Mouse (Mus musculus): ENCODE measurements around the gene Gm48552. TPM values are rescaled to one million over a fixed set of nuclear protein-coding genes. Genes with fewer than 3 reads are reported as not detected.

Gm48552 gene
- polyA plus RNA-seq, 1 experiment from 2014 or later = 2.0 TPM

DNA sequence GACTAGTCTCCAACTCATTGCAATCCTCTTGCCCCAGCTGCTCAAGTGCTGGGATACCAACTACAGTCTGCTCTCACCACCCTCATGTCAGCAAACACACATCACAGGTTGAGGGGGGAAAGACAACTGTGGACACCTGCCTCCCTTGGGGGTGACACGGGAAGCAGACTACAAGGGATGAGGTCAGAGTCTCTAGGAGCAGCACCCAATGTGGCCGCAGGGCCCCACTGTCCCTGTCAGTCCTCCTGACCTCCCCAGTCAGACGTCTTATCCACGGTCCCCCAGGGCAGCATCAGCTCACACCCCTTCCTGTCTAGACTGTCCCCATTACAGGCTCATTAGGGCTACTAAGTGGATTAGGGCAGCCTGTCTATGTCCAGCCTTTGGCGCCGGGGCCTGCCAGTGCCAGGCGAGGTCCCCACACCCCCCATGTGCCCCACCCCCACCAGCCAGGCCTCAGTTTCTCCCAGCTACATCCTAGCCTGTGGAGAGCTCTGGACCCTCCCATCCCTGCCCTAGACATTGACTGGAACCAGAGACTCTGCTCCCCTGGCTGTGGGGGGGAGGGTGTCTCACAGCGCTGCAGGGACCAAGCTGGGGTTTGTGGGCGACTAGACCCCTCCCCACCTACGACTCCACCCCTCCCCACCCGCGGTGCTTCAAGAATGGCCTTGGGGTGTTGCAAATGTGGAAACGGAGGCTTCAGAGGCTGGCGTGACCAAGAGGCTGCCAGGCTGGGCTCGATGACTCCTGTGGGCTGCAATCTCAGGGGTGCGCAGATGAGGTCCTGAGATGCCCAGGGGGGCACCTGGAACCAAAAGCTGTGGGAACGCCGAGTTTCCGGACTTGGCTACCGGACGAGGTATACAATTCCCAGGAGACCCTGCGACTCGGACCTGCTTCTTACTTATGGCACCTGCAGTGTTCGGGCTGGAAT lies 18.0 kb downstream of the Gm48552 start:
- Histone ChIP-seq H3K4me3 (ENCODE audit: low read depth, low read length) (0 out of 2 replicates have a peak overlapping the region, but pooled peaks have one; percentile 8), H3K4me2 (ENCODE audit: low read depth, low read length) (peak overlapping the region; percentile 32), H3K4me1 (ENCODE audit: control insufficient read depth, insufficient read depth, low read length) (peaks cover 43% of the 10 kb centered on the region), H3K27ac (ENCODE audit: low read depth, low read length) (peak overlapping the region; percentile 12; the same call in 1 of the 2 replicates), H3K9ac (replicated peaks; ENCODE audit: low read depth, low read length) (no peak overlapping the region), H3K36me3 (ENCODE audit: control insufficient read depth, insufficient read depth, low read length) (peaks cover 21% of the 10 kb centered on the region), H3K9me3 (ENCODE audit: control insufficient read depth, low read length) (no peaks in the 10 kb centered on the region), H3K27me3 (ENCODE audit: control insufficient read depth, insufficient read depth, low read length) (0 out of 2 replicates have a peak, but pooled peaks cover 2% of the 10 kb centered on the region)
- WGBS = 27% methylated on average over 24 of the region's 24 CpGs
- no peak for ATAC-seq (ENCODE audit: low read depth)

DNA sequence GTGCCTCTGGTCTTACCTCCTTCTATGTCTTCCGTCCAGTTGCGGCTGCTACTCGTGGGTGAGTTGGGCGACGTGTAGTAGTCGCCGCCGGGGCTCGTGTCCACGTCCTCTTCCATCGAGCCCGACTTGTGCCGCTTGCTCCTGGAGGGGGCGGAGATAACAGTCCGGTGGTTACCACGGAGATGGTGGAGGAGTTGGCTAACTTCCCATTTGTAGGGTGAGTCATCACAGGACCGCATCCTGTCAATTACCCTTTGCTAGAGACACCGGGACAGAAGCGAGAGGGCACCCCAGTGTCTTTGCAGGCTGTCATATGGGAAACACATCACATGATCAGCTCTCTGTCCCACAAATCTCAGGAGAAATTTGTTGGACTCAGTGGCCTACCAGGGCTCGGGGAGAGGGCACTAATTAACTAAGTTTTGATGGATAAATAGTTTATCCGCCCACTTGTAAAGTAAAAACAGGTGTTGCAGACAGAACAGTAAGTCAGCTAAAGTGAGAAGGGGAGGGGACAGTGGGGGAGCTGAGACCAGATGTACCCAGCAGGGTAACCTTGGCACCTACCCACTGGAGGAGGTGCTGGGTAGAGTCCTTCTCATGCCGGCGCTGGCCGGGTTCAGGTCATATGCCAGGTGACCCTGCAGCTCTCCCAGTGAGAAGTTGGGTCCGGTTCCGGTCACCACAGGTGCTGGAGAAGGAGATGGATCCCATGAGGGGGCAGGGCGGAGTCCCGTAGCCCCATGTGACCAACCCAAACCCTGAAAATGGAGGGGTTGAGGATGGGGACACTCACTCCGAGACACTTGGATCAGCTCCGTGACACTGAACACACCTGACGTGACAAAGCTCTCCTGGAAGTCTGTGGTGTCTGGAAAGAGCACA lies 19.0 kb downstream of the Gm48552 start:
- Histone ChIP-seq H3K4me1 (ENCODE audit: control insufficient read depth, insufficient read depth, low read length) (peaks cover 40% of the 10 kb centered on the region), H3K9me3 (ENCODE audit: control insufficient read depth, low read length) (no peaks in the 10 kb centered on the region), H3K4me2 (ENCODE audit: low read depth, low read length) (peak overlapping the region; percentile 32), H3K27ac (ENCODE audit: low read depth, low read length) (peak overlapping the region; percentile 12; the same call in 1 of the 2 replicates), H3K36me3 (ENCODE audit: control insufficient read depth, insufficient read depth, low read length) (peaks cover 19% of the 10 kb centered on the region), H3K4me3 (ENCODE audit: low read depth, low read length) (0 out of 2 replicates have a peak overlapping the region, but pooled peaks have one; percentile 8), H3K9ac (replicated peaks; ENCODE audit: low read depth, low read length) (no peak overlapping the region), H3K27me3 (ENCODE audit: control insufficient read depth, insufficient read depth, low read length) (0 out of 2 replicates have a peak, but pooled peaks cover 2% of the 10 kb centered on the region)
- WGBS = 24% methylated on average over 31 of the region's 31 CpGs
- peak; percentile 13; the same call in 1 of the 2 replicates for ATAC-seq (ENCODE audit: low read depth)

DNA sequence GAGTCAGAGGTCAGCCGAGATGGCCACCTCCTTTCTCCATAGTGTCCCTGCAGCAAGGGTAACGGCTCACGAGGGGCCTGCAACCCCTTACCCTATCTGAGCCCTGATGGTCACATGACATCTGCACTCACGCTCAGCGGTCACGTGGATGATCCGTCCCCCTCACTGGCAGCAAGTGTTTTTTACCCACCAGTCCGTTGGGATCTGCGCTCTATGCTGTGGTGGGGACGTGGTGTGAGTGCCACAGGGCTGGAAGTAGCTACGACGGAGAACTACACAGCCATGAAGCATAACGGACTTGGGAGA lies 19.6 kb downstream of the Gm48552 start:
- Histone ChIP-seq H3K4me3 (ENCODE audit: low read depth, low read length) (no peak overlapping the region), H3K4me1 (ENCODE audit: control insufficient read depth, insufficient read depth, low read length) (peaks cover 34% of the 10 kb centered on the region), H3K27ac (ENCODE audit: low read depth, low read length) (no peak overlapping the region), H3K27me3 (ENCODE audit: control insufficient read depth, insufficient read depth, low read length) (0 out of 2 replicates have a peak, but pooled peaks cover 2% of the 10 kb centered on the region), H3K36me3 (ENCODE audit: control insufficient read depth, insufficient read depth, low read length) (peaks cover 18% of the 10 kb centered on the region), H3K9me3 (ENCODE audit: control insufficient read depth, low read length) (no peaks in the 10 kb centered on the region), H3K9ac (replicated peaks; ENCODE audit: low read depth, low read length) (no peak overlapping the region), H3K4me2 (ENCODE audit: low read depth, low read length) (no peak overlapping the region)
- ATAC-seq (ENCODE audit: low read depth) = no peak
- 44% methylated on average over 13 of the region's 13 CpGs for WGBS

DNA sequence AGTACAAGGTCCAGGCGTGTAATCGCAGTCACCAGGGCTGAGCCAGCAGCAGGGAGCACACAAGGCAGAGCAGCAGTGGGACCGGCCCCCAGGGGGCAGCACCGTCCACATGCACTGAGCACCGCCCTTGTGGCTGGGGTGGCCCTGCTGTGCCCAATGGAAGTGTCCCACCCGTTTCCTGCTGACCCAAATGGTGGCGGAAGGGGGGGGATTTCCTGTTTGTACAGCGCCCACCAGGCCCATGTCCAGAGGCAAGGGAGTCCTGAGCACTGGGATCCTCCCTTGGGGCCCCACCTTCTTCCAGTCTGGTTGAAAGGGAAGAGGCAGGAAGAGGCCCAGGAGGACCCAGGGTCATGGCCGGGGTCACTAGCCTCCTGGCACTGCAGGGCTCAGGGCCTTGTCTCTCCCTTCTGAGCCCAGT lies 20.1 kb downstream of the Gm48552 start:
- Histone ChIP-seq H3K4me3 (ENCODE audit: low read depth, low read length) (no peak overlapping the region), H3K27ac (ENCODE audit: low read depth, low read length) (no peak overlapping the region)
- WGBS = 16% methylated on average over 9 of the region's 9 CpGs

DNA sequence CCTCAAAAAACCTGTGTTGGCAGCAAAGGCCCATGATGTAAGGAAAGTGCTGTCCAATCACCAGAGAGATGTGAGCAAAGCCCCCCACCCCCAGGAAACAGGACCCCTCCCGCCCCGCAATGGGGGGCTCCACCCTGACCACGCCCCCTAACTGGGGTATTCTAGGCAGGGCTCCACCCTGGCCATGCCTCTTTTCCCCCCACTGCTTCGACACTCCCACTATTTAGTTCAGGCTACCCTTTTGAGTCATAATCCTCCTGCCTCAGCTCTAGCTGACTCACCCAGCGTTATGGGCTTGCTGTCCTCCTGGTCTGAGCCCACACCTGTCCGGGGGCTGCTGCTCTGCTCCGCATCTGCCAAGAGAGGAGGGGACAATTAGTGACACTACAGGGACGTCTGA lies 20.5 kb downstream of the Gm48552 start:
- 0 out of 2 replicates have a peak, but pooled peaks cover 2% of the 10 kb centered on the region for H3K27me3 ChIP-seq (ENCODE audit: control insufficient read depth, insufficient read depth, low read length)
- ATAC-seq (ENCODE audit: low read depth) = no peak
- peaks cover 16% of the 10 kb centered on the region for H3K36me3 ChIP-seq (ENCODE audit: control insufficient read depth, insufficient read depth, low read length)
- H3K27ac ChIP-seq (ENCODE audit: low read depth, low read length) = no peak overlapping the region
- WGBS = 6% methylated on average over 8 of the region's 8 CpGs
- no peak overlapping the region for H3K4me3 ChIP-seq (ENCODE audit: low read depth, low read length)
- no peak overlapping the region for H3K9ac ChIP-seq (replicated peaks; ENCODE audit: low read depth, low read length)
- peaks cover 38% of the 10 kb centered on the region for H3K4me1 ChIP-seq (ENCODE audit: control insufficient read depth, insufficient read depth, low read length)
- H3K9me3 ChIP-seq (ENCODE audit: control insufficient read depth, low read length) = no peaks in the 10 kb centered on the region
- no peak overlapping the region for H3K4me2 ChIP-seq (ENCODE audit: low read depth, low read length)

More for the DNA sequence above, 20.1 kb downstream of the Gm48552 start:
- H3K4me2 ChIP-seq (ENCODE audit: low read depth, low read length) = no peak overlapping the region
- ATAC-seq (ENCODE audit: low read depth) = 0 out of 2 replicates have a peak, but pooled peaks have one; percentile 18
- 0 out of 2 replicates have a peak, but pooled peaks cover 2% of the 10 kb centered on the region for H3K27me3 ChIP-seq (ENCODE audit: control insufficient read depth, insufficient read depth, low read length)
- H3K4me1 ChIP-seq (ENCODE audit: control insufficient read depth, insufficient read depth, low read length) = peaks cover 34% of the 10 kb centered on the region
- no peaks in the 10 kb centered on the region for H3K9me3 ChIP-seq (ENCODE audit: control insufficient read depth, low read length)
- H3K36me3 ChIP-seq (ENCODE audit: control insufficient read depth, insufficient read depth, low read length) = peaks cover 18% of the 10 kb centered on the region
- H3K9ac ChIP-seq (replicated peaks; ENCODE audit: low read depth, low read length) = no peak overlapping the region

DNA sequence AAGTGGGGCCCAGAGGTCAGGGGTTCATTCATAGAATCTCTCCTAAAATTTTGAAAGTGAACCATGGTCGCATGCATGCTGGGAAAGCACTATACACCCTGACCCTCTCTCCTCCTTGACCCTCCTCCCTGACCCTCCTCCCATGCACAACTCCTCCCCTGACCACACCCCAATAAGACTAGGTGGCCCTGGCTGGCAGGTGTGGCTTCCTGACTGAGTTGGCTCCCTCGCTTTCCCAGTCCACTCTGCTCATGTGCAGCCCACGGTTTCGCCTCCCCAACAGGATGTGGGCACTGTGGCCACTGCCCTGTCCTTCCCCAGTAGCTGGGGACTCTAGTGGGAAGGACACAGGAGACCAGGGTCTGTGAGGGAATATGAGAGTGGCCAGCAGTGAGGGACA lies 21.5 kb downstream of the Gm48552 start:
- Histone ChIP-seq H3K4me3 (ENCODE audit: low read depth, low read length) (no peak overlapping the region), H3K9ac (replicated peaks; ENCODE audit: low read depth, low read length) (no peak overlapping the region), H3K27me3 (ENCODE audit: control insufficient read depth, insufficient read depth, low read length) (0 out of 2 replicates have a peak, but pooled peaks cover 2% of the 10 kb centered on the region), H3K4me1 (ENCODE audit: control insufficient read depth, insufficient read depth, low read length) (peaks cover 45% of the 10 kb centered on the region), H3K27ac (ENCODE audit: low read depth, low read length) (no peak overlapping the region), H3K4me2 (ENCODE audit: low read depth, low read length) (no peak overlapping the region), H3K36me3 (ENCODE audit: control insufficient read depth, insufficient read depth, low read length) (peaks cover 12% of the 10 kb centered on the region), H3K9me3 (ENCODE audit: control insufficient read depth, low read length) (no peaks in the 10 kb centered on the region)
- ATAC-seq (ENCODE audit: low read depth) = no peak
- WGBS = 77% methylated on average over 4 of the region's 4 CpGs

DNA sequence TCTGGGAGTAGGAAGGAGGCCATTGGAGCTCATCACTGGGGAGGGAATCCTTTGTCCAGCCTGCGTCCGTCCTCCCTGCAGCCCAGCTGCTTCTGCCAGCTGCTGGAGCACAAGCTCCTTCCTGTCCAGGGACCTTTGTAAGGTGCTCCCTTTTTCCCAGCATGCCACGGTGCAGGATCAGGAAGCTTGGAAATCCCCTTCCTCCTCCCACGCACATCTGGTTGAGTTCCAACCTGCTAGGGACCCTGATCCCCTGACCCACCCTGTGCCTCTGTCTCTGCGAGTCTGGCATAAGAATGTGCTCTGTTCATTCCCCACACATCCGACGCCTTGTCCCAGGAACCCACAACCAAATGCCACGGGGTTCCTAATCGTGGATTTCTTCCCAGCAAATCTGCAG lies 22.2 kb downstream of the Gm48552 start:
- WGBS = 80% methylated on average over 9 of the region's 9 CpGs
- Histone ChIP-seq H3K9ac (replicated peaks; ENCODE audit: low read depth, low read length) (no peak overlapping the region), H3K4me1 (ENCODE audit: control insufficient read depth, insufficient read depth, low read length) (peaks cover 45% of the 10 kb centered on the region), H3K27ac (ENCODE audit: low read depth, low read length) (peak overlapping the region; percentile 46; the same call in 1 of the 2 replicates), H3K27me3 (ENCODE audit: control insufficient read depth, insufficient read depth, low read length) (0 out of 2 replicates have a peak, but pooled peaks cover 2% of the 10 kb centered on the region), H3K36me3 (ENCODE audit: control insufficient read depth, insufficient read depth, low read length) (peaks cover 5% of the 10 kb centered on the region; the same call in 1 of the 2 replicates), H3K4me3 (ENCODE audit: low read depth, low read length) (no peak overlapping the region), H3K9me3 (ENCODE audit: control insufficient read depth, low read length) (no peaks in the 10 kb centered on the region), H3K4me2 (ENCODE audit: low read depth, low read length) (no peak overlapping the region)
- ATAC-seq (ENCODE audit: low read depth) = no peak

DNA sequence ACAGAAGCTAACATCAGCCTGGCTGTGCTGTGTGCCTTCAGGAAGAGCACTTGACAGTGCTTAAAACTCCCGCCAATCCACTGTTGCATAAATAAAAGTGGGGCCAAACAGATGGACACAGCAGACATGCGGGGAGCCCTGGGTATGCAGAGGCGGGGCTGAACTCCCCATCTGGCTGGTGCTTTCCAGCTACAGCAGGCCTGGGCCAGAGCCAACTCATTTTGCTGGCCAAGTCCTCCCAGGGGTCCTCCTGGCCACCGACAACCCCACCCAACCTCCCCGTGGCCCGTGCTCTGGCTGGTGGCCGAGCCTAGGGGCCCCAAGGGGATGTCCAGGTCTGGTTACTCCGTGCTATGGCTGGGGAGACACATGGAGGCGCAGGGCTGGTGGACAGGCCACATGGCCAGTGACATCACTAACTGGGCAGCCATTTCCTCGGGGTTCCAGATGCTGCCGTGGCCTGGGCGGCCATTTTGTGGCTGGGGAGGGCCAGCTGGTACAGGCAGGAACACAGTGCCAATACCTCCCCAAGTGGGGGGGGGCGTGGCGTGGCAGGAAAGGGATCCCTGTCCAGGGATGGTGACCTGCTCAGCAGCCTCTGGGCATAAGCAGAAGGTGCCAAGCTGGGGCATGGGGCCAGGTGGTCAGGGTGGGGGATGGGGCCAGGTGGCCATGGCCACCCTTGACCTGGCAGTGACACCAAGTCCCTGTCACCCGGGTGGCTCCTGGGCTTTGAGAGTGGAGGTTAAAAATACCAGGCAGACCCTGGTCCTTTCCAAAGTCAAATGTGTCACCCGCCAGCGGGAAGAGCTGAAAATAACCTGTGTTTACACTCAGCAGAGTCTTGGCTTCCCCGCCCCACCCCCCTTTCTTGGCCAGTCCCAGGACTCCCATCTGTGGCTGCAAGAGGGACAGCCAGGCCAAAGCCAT lies 22.9 kb downstream of the Gm48552 start:
- Histone ChIP-seq H3K9ac (replicated peaks; ENCODE audit: low read depth, low read length) (no peak overlapping the region), H3K27ac (ENCODE audit: low read depth, low read length) (peak overlapping the region; percentile 46), H3K36me3 (ENCODE audit: control insufficient read depth, insufficient read depth, low read length) (peaks cover 5% of the 10 kb centered on the region; the same call in 1 of the 2 replicates), H3K4me3 (ENCODE audit: low read depth, low read length) (no peak overlapping the region), H3K4me1 (ENCODE audit: control insufficient read depth, insufficient read depth, low read length) (peaks cover 46% of the 10 kb centered on the region), H3K27me3 (ENCODE audit: control insufficient read depth, insufficient read depth, low read length) (0 out of 2 replicates have a peak, but pooled peaks cover 2% of the 10 kb centered on the region), H3K4me2 (ENCODE audit: low read depth, low read length) (no peak overlapping the region), H3K9me3 (ENCODE audit: control insufficient read depth, low read length) (no peaks in the 10 kb centered on the region)
- 51% methylated on average over 18 of the region's 18 CpGs for WGBS
- ATAC-seq (ENCODE audit: low read depth) = no peak

All from neural tube, embryonic 14.5 days (tissue).